Mouse (Mus musculus): ENCODE measurements at regions not wholly inside any gene's neighbourhood (a gene's known extent, or its start where the extent isn't known, plus 50 kb on each side); places are given as distances from the start of the nearest gene placed in this dataset.

GRCm38 (mm10) chr3:34593279-34593678 lies 56.9 kb upstream of the Sox2 start:
- H3K4me2 ChIP-seq (replicated peaks; ENCODE audit: low read depth, low read length), result no peak overlapping the region
- no peak for ATAC-seq (ENCODE audit: low FRiP score, low TSS enrichment)
- H3K9me3 ChIP-seq (ENCODE audit: low read length), result no peaks in the 10 kb centered on the region
- H3K4me1 ChIP-seq (ENCODE audit: insufficient read depth, low read length), result no peaks in the 10 kb centered on the region
- no peak overlapping the region for H3K4me3 ChIP-seq (ENCODE audit: low read length)
- no peaks in the 10 kb centered on the region for H3K27me3 ChIP-seq (ENCODE audit: insufficient read depth, low read length)
- no peaks in the 10 kb centered on the region for H3K36me3 ChIP-seq (ENCODE audit: insufficient read depth, low read length)
- 70% methylated on average over 4 of the region's 4 CpGs for WGBS
- no peak overlapping the region for H3K9ac ChIP-seq (replicated peaks; ENCODE audit: low read length)
- H3K27ac ChIP-seq (ENCODE audit: low read length), result no peak overlapping the region

DNA sequence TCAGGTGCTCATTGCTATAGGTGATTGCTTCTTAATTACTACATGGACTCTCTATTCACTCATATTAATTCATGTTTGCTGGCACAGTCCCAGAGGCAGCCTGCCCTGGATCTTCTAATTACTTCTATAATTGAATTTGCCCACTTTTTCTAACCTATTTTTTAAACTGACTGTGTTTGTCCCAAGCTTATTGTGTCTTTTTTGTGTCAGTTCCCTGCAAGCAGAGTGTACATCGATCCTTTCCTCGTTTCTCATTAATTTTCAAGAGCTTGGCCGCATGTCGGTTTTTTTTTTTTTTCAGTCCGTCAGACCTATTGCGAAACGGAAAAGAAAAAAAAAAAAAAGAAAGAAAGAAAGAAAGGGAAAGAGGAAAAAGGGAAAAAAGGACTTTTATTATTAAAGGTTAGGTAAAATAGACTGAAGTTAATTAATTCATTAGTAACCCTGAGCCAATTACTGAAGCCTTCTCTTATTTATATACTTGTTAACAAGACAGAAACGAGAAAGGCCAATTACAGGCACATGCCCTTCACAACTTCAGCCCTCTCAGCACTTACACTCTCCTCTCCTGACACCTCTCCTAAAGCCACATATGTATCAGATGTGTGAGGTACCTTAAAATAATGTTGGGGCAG lies 72.2 kb upstream of the Sox2 start:
- Histone ChIP-seq H3K9ac (replicated peaks; ENCODE audit: low read length) (no peak overlapping the region), H3K36me3 (ENCODE audit: insufficient read depth, low read length) (no peaks in the 10 kb centered on the region), H3K4me2 (replicated peaks; ENCODE audit: low read depth, low read length) (no peak overlapping the region), H3K4me1 (ENCODE audit: insufficient read depth, low read length) (no peaks in the 10 kb centered on the region), H3K4me3 (ENCODE audit: low read length) (no peak overlapping the region), H3K27me3 (ENCODE audit: insufficient read depth, low read length) (no peaks in the 10 kb centered on the region), H3K9me3 (ENCODE audit: low read length) (no peaks in the 10 kb centered on the region), H3K27ac (ENCODE audit: low read length) (no peak overlapping the region)
- 75% methylated on average over 8 of the region's 8 CpGs for WGBS
- no peak for ATAC-seq (ENCODE audit: low FRiP score, low TSS enrichment)

DNA sequence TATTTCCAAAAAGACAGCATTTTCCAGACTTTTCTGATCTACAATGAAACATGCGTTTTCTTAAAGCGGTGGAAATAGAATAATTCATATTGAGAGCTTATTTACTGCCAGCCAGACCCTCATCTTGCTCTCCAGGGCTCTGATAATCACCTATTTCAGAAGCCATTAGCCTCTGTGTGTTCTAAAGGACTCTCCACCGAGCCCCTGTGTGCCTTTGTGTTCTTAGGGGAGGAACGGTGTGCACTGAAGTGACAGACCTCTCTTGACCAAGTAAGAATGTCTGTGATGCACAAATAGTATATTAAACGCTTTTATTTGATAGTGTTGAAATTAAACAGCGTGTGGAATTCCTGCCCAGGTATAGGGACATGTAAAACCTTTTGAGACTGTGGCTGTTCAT lies 73.1 kb upstream of the Sox2 start:
- 82% methylated on average over 6 of the region's 6 CpGs for WGBS
- ATAC-seq (ENCODE audit: low FRiP score, low TSS enrichment), result no peak

GRCm38 (mm10) chr3:34576159-34576558 lies 74.0 kb upstream of the Sox2 start:
- Histone ChIP-seq H3K4me3 (ENCODE audit: low read length) (no peak overlapping the region), H3K9ac (replicated peaks; ENCODE audit: low read length) (no peak overlapping the region), H3K36me3 (ENCODE audit: insufficient read depth, low read length) (no peaks in the 10 kb centered on the region), H3K4me2 (replicated peaks; ENCODE audit: low read depth, low read length) (no peak overlapping the region), H3K27ac (ENCODE audit: low read length) (no peak overlapping the region), H3K9me3 (ENCODE audit: low read length) (no peaks in the 10 kb centered on the region), H3K27me3 (ENCODE audit: insufficient read depth, low read length) (no peaks in the 10 kb centered on the region), H3K4me1 (ENCODE audit: insufficient read depth, low read length) (no peaks in the 10 kb centered on the region)
- 43% methylated on average over 11 of the region's 11 CpGs for WGBS
- no peak for ATAC-seq (ENCODE audit: low FRiP score, low TSS enrichment)

More for the DNA sequence above, 73.1 kb upstream of the Sox2 start:
- no peaks in the 10 kb centered on the region for H3K36me3 ChIP-seq (ENCODE audit: insufficient read depth, low read length)
- no peaks in the 10 kb centered on the region for H3K27me3 ChIP-seq (ENCODE audit: insufficient read depth, low read length)
- H3K4me1 ChIP-seq (ENCODE audit: insufficient read depth, low read length), result no peaks in the 10 kb centered on the region
- H3K4me3 ChIP-seq (ENCODE audit: low read length), result no peak overlapping the region
- no peak overlapping the region for H3K4me2 ChIP-seq (replicated peaks; ENCODE audit: low read depth, low read length)
- no peaks in the 10 kb centered on the region for H3K9me3 ChIP-seq (ENCODE audit: low read length)
- H3K9ac ChIP-seq (replicated peaks; ENCODE audit: low read length), result no peak overlapping the region
- no peak overlapping the region for H3K27ac ChIP-seq (ENCODE audit: low read length)

DNA sequence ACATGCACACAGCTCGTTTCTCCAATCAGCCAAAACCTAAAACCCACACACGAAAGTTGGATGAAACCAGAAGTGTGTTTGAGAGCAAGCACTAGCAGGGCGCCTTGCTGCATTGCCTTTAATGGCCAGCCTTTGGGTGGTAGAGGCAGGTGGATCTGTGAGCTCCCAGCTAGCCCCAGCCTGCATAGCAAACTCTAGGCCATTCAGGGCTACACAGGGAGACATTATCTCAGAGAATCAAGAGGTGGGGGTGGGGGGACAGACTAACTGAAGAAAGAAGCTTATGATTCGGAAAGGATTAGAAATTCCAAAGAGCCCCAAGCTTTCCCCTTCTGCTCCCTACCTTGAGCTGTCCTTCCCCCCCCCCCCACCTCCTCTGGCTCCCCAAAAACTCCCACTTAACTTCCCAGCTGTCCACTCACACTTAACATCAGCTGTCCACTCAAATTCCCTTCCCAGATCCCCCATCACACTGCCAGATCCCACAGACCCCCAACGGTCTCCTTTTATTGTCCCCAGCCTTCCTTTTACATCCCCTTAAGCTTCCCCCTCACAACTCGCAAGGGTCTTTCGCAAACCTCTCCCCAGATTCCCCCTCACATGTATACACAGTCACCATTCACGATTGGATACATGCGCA lies 75.4 kb upstream of the Sox2 start:
- Histone ChIP-seq H3K4me1 (ENCODE audit: insufficient read depth, low read length) (no peaks in the 10 kb centered on the region), H3K27me3 (ENCODE audit: insufficient read depth, low read length) (no peaks in the 10 kb centered on the region), H3K9me3 (ENCODE audit: low read length) (no peaks in the 10 kb centered on the region), H3K36me3 (ENCODE audit: insufficient read depth, low read length) (no peaks in the 10 kb centered on the region), H3K27ac (ENCODE audit: low read length) (no peak overlapping the region), H3K9ac (replicated peaks; ENCODE audit: low read length) (no peak overlapping the region), H3K4me2 (replicated peaks; ENCODE audit: low read depth, low read length) (no peak overlapping the region), H3K4me3 (ENCODE audit: low read length) (no peak overlapping the region)
- WGBS, result 79% methylated on average over 9 of the region's 9 CpGs
- ATAC-seq (ENCODE audit: low FRiP score, low TSS enrichment), result no peak

DNA sequence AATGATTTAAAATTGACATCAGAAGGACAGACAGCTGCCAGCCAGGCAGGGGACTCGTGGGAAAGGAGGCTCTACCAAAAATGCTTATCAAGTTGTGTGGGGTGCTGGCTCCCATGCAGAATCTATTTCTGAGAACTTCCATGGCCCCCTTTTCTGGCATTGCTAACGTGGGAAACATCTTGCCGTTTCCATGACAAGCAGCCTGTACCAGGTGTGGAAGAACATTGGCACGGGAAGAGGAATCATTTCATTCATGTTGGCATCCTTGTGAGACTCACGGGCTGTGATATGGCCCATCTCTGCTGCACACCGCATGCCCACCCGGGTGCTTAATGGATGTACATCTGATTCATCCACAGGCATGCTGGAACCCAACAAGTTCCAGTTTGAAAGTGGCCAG lies 76.9 kb upstream of the Sox2 start:
- Histone ChIP-seq H3K36me3 (ENCODE audit: insufficient read depth, low read length) (no peaks in the 10 kb centered on the region), H3K9me3 (ENCODE audit: low read length) (no peaks in the 10 kb centered on the region), H3K9ac (replicated peaks; ENCODE audit: low read length) (no peak overlapping the region), H3K4me2 (replicated peaks; ENCODE audit: low read depth, low read length) (no peak overlapping the region), H3K4me1 (ENCODE audit: insufficient read depth, low read length) (no peaks in the 10 kb centered on the region), H3K27ac (ENCODE audit: low read length) (no peak overlapping the region), H3K4me3 (ENCODE audit: low read length) (no peak overlapping the region), H3K27me3 (ENCODE audit: insufficient read depth, low read length) (no peaks in the 10 kb centered on the region)
- WGBS, result 88% methylated on average over 7 of the region's 7 CpGs
- ATAC-seq (ENCODE audit: low FRiP score, low TSS enrichment), result no peak

DNA sequence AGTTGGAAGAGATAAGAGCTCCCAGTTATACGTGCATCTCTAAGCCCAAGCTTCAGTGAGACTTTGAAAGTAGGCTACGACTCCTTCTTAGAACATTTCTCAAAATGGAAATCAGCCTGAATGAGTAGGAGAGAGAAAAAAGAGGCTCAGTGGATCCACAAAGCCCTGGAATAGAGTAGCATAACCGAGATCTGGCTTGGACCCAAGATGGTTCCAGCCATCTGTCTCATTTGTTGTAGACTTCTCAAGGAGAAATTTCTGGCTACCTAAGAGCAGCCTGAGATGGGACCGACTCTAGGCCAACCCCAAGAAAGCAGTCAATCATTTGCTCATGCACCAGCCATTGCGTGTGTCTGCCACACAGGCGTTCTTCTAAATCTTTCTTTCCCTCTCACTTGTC lies 78.1 kb upstream of the Sox2 start:
- Histone ChIP-seq H3K9me3 (ENCODE audit: low read length) (no peaks in the 10 kb centered on the region), H3K27ac (ENCODE audit: low read length) (no peak overlapping the region), H3K4me1 (ENCODE audit: insufficient read depth, low read length) (no peaks in the 10 kb centered on the region), H3K36me3 (ENCODE audit: insufficient read depth, low read length) (no peaks in the 10 kb centered on the region), H3K9ac (replicated peaks; ENCODE audit: low read length) (no peak overlapping the region), H3K27me3 (ENCODE audit: insufficient read depth, low read length) (no peaks in the 10 kb centered on the region), H3K4me3 (ENCODE audit: low read length) (no peak overlapping the region), H3K4me2 (replicated peaks; ENCODE audit: low read depth, low read length) (no peak overlapping the region)
- WGBS, result 82% methylated on average over 6 of the region's 6 CpGs
- ATAC-seq (ENCODE audit: low FRiP score, low TSS enrichment), result no peak

DNA sequence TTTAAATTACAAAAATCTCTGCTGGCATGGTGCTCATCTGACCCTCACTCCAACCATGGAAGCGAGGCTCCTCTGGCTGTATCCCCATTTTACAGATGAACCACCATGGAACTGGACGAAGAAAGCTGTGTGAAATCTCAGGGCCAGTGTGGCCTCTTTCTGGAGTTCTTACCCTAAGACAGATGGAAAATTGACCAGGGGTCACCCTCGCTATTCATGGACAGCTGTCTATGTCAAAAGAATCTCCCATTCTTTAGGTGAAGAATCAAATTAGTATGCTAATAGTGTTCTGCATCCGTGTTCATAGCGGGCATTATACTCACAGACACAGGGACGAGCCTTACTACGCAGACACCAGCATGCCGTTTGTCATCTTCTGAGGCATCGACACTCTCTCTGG lies 78.6 kb upstream of the Sox2 start:
- H3K4me2 ChIP-seq (replicated peaks; ENCODE audit: low read depth, low read length), result no peak overlapping the region
- H3K4me1 ChIP-seq (ENCODE audit: insufficient read depth, low read length), result no peaks in the 10 kb centered on the region
- no peak overlapping the region for H3K4me3 ChIP-seq (ENCODE audit: low read length)
- H3K27ac ChIP-seq (ENCODE audit: low read length), result no peak overlapping the region
- WGBS, result 91% methylated on average over 9 of the region's 9 CpGs
- H3K36me3 ChIP-seq (ENCODE audit: insufficient read depth, low read length), result no peaks in the 10 kb centered on the region
- H3K9me3 ChIP-seq (ENCODE audit: low read length), result no peaks in the 10 kb centered on the region
- no peak for ATAC-seq (ENCODE audit: low FRiP score, low TSS enrichment)
- H3K27me3 ChIP-seq (ENCODE audit: insufficient read depth, low read length), result no peaks in the 10 kb centered on the region
- no peak overlapping the region for H3K9ac ChIP-seq (replicated peaks; ENCODE audit: low read length)

- Histone ChIP-seq H3K9me3 (ENCODE audit: low read length) (no peaks in the 10 kb centered on the region), H3K27ac (ENCODE audit: low read length) (no peak overlapping the region), H3K4me2 (replicated peaks; ENCODE audit: low read depth, low read length) (no peak overlapping the region), H3K27me3 (ENCODE audit: insufficient read depth, low read length) (no peaks in the 10 kb centered on the region), H3K9ac (replicated peaks; ENCODE audit: low read length) (no peak overlapping the region), H3K4me3 (ENCODE audit: low read length) (no peak overlapping the region), H3K4me1 (ENCODE audit: insufficient read depth, low read length) (no peaks in the 10 kb centered on the region), H3K36me3 (ENCODE audit: insufficient read depth, low read length) (no peaks in the 10 kb centered on the region)
- whole genome bisulfite sequencing, result 84% methylated on average over 10 of the region's 10 CpGs
- no peak for ATAC-seq (ENCODE audit: low FRiP score, low TSS enrichment)
These were observed 80.2 kb upstream of the Sox2 start for GRCm38 (mm10) chr3:34569998-34570397.

DNA sequence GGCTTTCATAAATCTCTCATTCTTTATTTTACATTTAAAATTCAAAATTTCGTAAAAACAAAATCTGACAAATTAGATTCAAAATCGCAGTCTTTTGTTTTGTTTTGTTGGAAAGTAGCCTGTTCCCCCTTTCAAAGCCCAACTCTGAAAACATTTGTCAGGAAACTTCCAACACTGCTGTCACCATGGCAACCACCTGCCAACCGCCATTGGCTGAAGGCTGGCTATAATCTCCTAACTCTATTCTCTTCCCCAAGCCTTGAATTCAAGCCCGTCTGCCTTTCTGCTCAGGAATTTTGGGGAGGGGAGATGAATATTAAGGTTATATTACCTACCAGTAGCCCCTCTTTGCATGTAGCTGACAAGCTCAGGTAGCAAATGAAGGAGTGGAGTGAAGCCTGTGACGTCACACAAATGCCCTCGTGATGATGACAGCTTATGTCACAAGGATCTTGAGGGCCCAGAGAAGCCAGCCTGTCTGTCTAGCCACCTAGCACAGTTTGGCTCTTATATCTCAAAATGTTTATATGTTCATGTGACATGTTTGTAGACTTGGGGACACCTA lies 82.0 kb upstream of the Sox2 start:
- H3K4me2 ChIP-seq (replicated peaks; ENCODE audit: low read depth, low read length), result no peak overlapping the region
- no peak overlapping the region for H3K4me3 ChIP-seq (ENCODE audit: low read length)
- H3K36me3 ChIP-seq (ENCODE audit: insufficient read depth, low read length), result no peaks in the 10 kb centered on the region
- 68% methylated on average over 6 of the region's 6 CpGs for WGBS
- H3K27ac ChIP-seq (ENCODE audit: low read length), result no peak overlapping the region
- ATAC-seq (ENCODE audit: low FRiP score, low TSS enrichment), result no peak
- H3K27me3 ChIP-seq (ENCODE audit: insufficient read depth, low read length), result no peaks in the 10 kb centered on the region
- no peak overlapping the region for H3K9ac ChIP-seq (replicated peaks; ENCODE audit: low read length)
- H3K4me1 ChIP-seq (ENCODE audit: insufficient read depth, low read length), result no peaks in the 10 kb centered on the region
- H3K9me3 ChIP-seq (ENCODE audit: low read length), result no peaks in the 10 kb centered on the region

All from kidney, embryonic 16.5 days (tissue).